Mouse (Mus musculus): ENCODE data around the gene Nkapd1. TPM values are rescaled to one million over a fixed set of nuclear protein-coding genes. Genes with fewer than 3 reads are reported as not detected.
"Not testable (repeated sequence)": the region's sequence is repeated elsewhere in the genome, so short reads cannot be mapped to it uniquely, and the experiment has no call there.

The Nkapd1 gene
- total RNA-seq (2022): 10 to 100 TPM; 16.8 to 24.3 (median 22.4) TPM

DNA sequence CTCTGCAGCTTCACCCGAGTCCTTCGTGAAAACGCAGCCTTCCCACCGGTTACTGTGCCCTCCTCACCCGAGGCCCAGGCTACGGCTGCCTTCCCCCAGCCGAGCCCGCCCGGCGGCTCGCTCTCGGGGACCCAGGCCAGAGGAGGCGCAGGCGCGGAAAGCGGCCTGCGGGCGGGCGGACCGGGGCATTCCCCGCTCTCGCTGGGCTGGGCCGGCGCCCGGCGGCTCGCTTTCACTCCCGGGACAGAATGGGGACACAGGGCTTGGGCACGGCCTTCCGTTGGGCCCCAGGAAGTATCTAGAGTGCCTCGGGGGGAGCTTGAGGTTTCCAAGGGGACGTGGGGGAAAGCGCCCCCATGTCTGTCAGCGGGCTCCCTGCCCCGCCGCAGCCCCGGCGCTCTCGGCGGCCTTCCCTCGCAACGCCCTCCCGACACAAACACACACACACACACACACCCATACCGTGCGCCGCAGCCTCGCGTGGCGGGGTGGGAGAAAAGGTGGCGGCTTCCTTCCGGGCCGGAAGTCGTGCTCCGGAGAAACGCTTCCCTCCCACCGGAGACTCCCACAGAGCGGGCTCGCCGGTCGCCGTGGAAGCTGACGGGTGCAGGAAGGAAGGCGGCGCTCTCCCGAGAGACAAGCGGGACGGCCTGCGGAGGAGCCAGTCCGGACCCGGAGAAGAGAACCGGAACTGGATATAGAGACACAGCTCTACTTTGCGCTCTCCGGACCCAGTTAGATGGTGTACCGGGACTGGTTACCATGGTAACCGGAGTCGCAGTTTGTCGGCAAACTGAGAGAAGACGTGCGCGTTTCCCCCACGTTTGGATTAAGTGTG is at the start of gene Nkapd1, which contains the start of gene Pih1d2:
Gene Nkapd1 (minus strand): TSS at position 699 of the 838 bp plus-strand sequence.
Gene Pih1d2 (plus strand): TSS at position 556 of the 838 bp plus-strand sequence.
- DNase-seq: peak; percentile 85

DNA sequence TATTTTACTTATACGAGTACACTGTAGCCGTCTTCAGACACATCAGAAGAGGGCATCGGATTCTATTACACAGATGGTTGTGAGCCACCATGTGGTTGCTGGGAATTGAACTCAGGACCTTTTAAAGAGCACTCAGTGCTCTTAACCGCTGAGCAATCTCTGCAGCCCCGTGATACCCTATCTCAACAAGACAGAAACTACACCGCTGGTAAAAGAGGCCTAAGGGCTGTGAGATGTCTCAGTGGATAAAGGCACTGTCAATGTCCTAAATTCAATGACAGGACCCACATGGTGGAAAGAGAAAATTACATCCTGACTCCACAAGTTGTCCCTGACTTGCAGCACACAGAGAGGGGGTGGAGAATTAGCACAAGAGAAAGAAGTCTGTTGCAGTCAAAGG is 49.2 kb upstream of the Nkapd1 start:
- DNase-seq: no peak

DNA sequence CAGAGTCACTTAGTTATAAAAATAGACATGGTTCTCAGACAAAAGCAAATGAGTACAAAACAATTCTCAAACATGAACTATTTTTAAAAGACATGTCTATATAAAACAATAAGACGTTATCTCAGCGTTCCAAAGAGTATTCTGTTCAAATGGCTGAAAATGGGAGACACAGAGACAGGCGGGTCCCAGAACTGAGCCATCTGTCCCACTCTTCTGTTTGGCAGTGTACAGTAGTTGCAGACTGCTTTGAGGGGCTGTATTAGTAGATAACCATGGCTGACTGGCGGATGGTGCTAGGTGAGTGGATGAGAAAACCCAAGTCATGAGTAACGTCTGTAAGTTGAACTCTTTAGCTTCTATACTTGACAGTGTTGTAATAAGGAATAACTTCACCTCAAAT is 47.6 kb upstream of the Nkapd1 start:
- no peak for DNase-seq

DNA sequence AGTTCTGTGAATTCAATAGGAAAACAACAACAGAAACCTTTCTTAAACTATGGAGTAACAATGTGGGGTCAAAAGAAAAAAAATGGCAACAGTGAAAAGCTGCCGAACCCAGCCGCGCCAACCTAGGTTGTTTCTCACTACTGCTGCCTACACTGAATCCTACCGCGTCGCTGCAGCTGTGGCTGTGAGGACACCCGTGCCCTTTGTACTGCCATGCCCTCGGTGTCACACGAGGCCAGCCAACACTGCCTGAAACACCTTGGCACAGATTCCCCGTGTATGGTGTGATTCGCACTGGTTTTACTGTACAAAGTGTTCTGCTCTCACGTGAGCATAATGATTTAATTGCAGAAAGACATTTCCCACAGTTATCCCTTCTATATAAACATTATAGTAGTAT is 43.2 kb upstream of the Nkapd1 start:
- DNase-seq: peak; percentile 40

DNA sequence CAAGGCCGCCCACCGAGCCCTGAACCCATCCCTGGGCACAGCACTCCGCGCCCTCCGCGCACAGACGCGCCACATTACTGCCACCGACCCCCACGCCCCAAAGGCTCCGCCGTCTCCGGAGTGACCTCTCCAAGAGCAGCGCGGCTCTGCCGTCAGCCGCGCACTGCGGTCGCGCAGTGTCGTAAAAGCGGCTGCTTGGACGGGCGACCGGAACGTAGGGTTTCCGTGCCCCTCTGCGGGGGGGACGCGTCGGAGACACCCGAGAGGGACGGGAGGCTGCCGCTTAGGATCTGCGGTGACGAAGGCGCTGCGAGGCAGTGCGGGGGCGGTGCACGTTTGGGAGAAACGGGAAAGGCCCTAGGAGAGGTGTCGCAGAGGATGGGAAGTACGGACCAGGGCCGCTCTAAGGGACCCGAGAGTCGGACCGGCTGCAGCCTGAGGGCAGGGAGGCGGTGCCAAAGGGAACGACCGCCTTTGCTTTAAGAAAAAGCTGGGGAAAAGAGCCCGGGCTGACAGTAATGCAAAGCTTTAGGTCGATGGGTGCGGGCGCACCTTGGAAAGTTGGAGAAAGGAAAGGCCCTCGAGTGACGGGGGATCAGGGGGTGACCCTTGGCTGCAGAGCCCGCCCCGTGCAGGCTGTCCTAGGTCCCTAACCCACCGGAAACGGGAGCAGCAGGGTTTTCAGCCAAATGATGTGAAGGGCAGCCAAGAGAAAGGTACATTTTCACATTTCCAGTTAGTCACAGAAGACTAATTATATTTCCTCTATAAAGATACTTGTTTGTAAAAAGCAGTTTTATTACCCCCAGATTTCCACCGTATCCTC is 42.3 kb upstream of the Nkapd1 start, which contains the start of gene Dlat:
Gene Dlat (minus strand): TSS at position 389 of the 826 bp plus-strand sequence.
- DNase-seq: peak; percentile 85

DNA sequence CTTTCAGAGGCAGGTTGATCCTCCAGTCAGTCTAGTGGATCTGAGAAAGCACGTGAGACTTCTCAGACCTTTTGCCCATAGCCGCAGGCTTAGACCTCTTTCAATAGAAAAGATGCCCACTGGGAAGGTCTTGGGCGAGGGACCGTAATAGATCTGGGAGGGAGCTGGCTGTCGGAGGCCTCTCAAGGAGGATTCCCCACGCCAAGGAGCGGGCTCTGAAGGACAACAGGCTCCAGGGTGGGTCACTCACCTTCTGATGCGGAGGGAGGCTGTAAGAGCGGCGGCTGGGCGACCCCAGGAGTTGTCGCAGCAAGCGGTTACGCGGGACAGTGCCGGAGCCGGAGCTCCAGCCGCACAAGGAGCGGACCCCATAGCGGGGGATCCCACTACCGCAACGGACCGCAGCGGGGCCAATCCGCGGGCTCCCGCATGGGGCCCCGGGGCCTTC is 41.7 kb upstream of the Nkapd1 start:
- DNase-seq: no peak

DNA sequence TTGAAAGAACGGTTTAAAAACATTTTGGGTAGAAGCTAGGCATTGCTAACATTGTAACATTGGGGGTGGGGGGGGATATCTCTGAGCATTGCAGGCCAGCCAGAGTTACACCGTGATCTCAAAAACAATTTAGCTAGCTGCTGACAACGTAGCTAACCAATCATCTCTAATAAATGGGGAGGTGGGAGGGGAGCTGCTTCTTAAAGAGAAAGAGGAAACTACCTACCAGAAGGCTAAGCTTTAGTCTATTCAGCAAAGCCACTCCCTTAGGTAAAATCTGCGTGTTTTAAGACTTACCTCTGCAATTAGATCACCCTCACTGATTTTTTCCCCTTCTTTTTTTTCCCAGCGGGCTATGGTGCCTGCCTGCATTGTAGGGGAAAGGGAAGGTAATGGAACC is 41.1 kb upstream of the Nkapd1 start:
- no peak for DNase-seq

DNA sequence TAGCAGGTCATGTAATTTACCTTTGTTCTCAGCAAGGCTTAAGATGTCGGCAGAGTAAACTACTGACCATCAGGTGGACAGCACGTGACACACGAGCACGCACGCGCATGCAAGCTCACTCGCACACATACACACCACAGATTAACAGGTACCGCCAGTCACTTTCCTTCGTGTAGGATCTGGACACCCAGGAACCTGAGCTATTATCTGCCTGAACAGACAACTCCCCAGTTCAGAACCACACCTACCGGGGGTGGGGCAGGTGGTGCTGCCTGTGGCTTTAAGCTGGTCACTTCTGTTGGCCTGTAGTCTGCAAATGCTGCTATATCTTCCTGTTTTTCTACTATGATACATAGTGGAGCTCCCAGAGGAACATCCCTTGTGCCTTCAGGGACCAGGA is 33.2 kb upstream of the Nkapd1 start:
- no peak for DNase-seq

DNA sequence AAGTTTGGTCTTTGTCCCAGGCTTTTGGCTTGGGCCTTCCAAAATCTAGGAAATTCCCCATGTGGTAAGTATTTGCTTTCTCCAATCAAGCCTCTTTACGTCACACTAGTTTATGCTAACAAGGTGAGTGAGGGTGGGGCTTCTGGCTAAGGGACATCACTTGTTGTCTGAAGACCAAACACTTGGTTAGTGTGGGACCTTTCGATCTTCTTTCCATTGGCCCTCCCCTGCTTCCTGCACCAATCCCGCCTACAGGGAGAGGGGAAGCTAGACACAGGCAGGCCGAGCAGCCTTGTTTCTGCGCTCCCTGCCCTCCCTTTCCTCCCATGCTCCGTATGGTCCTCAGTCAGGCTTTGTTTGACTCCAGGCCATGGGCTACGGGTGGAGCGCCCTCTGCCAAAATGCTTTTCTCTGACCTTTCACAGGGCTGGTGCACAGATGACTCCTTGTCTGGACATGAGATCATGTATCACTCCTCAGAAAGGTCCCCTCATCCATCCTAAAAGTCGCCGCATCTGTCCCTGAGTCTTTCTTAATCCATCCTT is 29.6 kb upstream of the Nkapd1 start:
- no peak for DNase-seq

DNA sequence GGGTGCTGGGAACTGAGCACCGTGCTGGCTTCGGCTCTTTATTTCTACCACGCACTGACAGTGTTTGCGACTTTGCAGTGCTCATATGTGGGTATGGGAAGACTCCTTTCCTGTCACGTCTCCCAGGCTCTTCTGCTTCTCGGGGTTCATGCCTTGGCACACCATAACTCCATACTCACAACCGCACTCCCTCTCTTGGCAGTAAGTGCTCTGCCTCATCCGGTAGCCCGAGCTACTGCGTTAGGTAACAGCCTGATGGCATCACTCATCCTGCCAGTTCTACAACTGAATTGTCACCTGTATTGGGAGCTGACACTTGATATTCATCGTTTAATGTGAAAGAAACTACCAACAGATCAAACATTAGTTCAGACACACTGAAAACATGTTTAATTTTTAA is 17.0 kb upstream of the Nkapd1 start:
- DNase-seq: no peak

DNA sequence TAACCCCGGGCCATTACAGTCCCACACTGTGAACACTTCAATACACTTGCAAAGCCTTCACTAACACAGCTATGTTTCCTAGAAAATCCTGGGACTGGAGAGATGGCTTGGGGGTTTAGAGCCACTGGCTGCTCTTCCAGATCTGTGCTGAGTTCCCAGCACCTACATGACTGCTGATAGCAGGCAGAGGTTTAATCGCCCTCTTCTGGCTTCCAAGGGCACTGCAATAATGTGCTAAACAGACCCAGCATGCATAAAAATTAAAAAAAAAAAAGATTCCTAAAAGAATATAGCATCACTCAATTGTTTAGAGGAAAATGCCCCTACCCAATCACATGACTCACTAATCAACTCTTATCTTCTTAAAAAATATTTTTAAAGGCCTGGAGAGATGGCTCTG is 15.8 kb upstream of the Nkapd1 start:
- no peak for DNase-seq

DNA sequence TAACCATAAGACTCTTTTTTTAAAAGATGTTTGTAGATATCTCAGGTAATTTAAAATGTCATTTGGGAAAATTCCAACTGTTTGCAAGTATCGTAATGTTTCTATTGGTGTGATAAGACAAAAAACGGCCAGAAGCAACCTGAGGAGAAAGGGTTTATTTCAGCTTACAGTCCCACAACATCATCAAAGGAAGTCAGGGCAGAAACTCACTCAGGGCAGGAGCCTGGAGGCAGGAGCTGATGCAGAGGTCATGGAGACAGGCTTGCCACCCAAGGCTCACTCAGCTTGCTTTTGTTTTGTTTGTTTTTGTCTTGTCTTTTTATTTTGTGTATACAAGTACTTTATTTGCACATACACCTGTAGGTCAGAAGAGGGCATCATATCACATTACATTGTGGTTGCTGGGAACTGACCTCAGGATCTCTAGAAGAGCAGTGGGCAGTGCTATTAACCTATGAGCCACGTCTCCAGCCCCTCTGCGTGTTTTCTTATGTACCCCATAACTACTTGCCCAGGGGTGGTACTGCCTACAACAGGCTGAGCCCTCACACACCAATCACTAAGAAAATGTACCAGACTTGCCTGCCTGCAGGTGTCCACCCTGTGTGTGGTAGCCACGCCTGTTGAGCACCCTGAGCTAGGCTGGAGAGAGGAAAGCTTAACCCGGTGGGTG is 14.9 kb upstream of the Nkapd1 start:
- DNase-seq: no peak

DNA sequence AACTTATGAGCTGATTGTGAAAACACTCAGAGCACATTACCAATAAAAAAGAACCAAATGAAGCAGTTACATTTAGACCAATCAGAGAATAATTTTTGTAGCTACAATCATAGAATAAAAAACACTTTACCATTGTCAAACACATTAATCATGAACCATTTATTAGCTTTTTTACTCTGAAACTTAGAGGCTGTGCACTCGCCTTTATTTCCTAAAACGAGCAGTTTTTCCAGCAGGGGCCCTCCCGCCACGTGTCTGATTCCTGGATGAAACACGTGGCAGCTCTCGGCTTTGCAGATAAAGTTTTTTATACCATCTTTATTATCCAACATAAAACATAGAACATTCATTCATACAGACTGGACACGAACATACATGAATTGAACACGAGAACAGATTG is 13.6 kb upstream of the Nkapd1 start:
- not testable (repeated sequence) for DNase-seq

DNA sequence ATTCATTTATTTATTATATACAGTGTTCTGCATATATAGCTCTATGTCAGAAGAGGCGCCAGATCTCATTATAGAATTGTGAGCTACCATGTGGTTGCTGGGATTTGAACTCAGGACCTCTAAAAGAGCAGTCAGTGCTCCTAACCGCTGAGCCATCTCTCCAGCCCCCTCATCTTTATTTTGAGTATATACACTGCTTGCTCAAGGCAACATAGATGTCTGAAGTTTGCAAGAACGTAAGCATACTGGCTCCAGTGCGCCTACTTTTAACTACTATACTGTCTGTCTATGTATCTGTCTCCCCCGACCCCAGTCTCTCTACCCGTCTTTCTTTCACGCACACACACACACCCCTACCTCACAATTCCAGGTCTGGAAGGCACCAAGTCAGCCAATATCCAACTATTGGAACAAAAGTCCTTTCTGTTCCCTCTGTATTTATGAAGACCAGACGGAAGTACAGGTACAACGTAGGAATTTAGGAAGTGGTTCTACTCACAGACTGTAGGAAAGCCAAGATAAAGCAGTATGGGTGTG is 598 bp upstream of the Nkapd1 start:
- DNase-seq: no peak

DNA sequence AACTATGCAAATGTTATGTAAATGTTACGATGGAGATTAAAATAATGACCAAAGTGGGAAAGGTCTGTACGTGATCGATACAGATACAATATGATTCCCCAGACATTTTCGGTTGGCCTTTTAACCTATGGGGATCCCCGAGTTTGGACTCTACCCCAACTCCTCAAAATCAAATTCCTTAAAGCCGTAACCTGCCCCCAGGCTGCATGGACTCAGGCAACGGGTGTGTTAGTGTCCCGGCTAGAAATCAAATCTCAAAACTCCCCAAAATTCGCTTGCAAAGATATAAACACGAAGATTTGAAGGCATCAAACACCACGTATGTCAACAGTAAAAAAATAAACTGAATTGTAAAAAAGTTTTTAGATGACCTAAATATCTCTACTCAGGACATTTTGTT is 1.1 kb downstream of the Nkapd1 start:
- no peak for DNase-seq

DNA sequence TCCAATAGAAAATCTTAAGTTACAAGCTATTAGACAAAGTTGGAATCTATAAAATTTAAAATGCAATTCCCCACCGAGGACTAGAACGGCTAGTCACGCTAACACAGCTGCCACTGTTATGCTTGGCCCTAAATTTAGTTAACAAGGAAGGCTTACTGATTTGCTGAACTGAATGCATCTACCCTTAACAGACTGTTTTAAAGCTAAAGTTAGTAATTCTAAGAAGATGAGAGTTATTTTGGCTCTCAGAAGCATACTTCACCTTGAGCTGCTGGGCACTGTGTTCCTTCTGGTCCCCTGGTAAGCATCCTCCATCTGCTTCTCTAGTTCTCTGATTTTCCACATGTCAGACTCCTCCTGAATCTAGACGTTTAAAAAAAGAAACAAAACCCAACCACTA is 5.1 kb downstream of the Nkapd1 start:
- no peak for DNase-seq

DNA sequence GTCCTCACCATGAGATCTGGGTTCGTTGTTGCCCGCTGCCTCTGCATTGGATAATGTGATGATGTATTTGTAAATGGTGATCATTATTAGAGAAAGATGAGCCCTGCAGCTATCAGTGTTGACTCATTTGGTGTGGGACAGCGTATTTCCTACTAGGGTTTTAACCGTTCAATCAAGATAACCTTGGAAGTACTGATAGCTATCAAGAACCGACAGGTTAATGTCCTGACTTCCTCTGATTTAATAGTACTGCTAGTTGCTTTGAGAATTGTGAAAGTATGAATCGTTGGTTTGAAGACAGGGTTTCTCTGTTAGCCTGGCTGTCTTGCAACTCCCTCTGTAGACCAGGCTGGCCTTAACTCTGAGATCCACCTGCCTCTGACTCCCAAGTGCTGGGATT is 12.9 kb downstream of the Nkapd1 start:
- DNase-seq: no peak

DNA sequence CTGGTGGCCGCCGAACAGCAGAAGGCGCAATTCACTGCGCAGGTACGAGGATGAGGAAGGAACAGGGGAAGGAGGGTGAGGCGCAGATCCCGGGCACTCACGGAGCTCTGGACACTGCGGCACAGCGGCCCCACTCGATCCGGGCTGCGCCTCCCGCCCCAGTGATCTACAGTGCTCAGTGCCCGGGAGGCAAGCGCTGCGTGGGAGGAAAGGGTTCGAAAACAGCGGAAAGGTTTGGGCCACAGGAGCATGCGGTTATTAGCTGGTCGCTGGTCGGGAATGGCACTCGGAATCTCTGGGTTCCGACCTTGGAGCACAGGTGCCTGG is 13.3 kb downstream of the Nkapd1 start:
- DNase-seq: no peak

DNA sequence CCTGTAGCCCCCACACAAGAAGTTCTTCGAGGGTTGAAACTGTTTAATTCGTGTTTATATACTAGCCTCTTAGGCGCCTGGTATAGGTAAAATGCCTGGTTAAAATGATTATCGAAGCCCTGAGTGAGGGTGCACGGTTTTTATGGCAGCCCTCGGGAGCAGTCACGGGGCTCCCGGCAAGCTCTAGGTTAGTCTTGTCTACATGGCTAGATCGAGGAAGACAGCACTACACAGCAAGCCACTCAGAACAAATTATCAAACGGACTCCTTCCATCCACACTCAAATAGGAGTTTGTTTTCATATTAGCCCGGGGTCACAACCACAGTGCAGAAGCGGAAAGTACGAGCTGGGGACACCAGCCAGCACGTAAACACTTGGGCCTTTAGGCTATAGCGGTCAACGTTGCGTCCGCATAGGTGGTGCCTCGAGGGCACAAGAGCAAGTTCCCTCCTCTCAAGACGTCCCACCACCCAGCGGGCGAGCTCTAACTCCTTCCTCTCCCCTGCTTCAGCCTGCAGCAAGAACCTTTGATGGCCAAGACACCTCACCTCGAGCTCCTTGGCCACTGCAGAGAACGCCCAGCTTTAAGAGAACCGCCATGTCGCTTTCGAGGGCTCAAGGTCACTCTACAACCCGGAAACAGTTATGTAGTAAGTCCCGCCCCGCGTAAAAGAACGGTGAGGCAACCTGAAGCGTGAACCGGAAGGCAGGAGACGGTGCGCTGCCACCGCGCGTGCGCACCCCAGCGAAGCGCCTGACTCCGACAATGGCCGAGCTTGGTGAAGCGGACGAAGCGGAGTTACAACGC is 13.9 kb downstream of the Nkapd1 start, which contains the start of the genes Sdhd and Timm8b:
Gene Sdhd (minus strand): TSS at position 624 of the 809 bp plus-strand sequence.
Gene Timm8b (plus strand): TSS at position 722 of the 809 bp plus-strand sequence.
- DNase-seq: peak; percentile 94

DNA sequence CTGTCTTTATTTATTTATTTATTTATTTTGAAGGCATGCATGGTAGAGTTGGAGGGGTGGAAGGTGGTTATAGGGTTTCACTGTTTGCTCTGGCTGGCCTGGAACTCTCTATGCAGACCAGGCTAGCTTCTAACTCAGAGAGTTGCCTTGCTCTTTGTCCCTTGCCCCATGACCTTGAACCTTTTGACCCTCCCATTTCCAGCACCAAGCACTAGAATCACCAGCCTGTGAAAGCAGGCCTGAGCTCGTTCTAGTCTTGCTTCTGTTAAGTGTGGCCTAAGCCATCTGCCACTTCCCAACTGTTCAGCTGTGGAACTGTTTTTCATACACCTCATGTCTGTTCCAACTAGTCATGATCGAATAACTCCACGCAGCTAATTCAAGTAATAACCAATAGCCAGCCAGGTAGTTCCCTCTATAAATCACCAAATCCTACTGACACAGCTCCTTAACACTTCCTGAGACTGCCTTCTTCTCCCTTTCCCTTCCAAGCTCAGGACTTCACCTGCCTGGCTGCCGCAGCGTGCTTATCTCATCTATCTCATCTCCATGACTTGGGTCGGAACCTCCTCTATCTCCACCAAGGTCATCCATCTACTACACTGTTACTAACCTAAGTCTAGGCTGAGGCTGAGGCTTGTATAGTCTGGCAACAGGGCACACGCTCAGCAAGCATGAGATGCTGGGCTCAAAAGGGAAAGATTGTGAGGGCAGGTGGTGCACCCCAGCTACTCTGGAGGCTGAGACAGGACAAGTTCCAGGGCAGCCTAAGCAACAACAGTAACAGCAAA is 15.0 kb downstream of the Nkapd1 start:
- DNase-seq: no peak

All from adrenal gland, adult 8-10 months (tissue).